Mouse (Mus musculus) fibroblast of lung, adult 2 months (primary cell): Measurements from ENCODE around the gene Trat1.

Experiments used
- DNase-seq: peaks from one replicate; pipeline ENCODE4 v3.0.0-alpha.2; 2011; ENCODE audit warnings: low read depth

The Trat1 gene

GRCm38 (mm10) chr16:48771971-48772445 is at the start of gene Trat1:
TSS of gene Trat1 (minus strand) at chr16:48772021.
- no peak for DNase-seq

DNA sequence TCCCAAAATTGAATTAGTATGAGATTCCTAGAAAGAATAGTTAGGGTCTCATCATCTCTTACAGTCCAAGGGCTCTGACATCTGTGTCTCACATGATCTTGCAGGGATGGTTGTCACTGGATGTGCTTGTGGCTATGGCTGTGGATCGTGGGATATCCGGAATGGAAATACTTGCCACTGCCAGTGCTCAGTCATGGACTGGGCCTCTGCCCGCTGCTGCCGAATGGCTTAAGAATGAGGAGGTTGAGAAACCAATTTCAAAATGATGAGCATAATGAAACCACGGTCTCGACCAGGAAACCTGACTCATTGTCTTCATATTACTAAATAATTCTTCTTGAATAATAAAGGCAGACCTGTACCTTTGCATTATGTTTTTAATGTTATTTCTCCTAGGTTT is 46.7 kb upstream of the Trat1 start:
- DNase-seq: peak; percentile 25

DNA sequence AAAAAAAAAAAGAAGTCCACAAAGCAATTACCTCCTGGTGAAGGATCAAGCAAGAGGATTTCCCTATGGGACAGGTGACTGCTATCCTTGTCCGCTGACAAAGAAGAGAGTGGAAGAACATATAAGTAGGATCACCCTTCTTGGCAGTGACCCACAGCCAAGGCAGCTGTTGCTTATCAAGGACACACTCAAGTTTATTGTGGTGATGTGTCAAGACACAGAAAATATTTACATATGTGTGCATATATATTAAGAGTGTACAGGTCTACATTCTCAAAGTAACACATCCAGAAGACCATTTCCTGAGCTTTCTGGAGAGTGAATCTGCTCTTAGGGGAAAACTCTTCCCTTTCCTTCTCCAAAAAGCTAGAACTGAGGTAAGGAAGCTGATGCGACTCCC is 44.9 kb upstream of the Trat1 start, which contains the start of gene Retnlb:
Retnlb (plus strand) TSS at position 162 of the 400 bp plus-strand sequence.
- no peak for DNase-seq

- DNase-seq: no peak
Measured at GRCm38 (mm10) chr16:48811881-48812436, 40.1 kb upstream of the Trat1 start.

GRCm38 (mm10) chr16:48809374-48809773 is 37.6 kb upstream of the Trat1 start:
- no peak for DNase-seq

- DNase-seq: no peak
Measured at GRCm38 (mm10) chr16:48806521-48806920, 34.7 kb upstream of the Trat1 start.

DNA sequence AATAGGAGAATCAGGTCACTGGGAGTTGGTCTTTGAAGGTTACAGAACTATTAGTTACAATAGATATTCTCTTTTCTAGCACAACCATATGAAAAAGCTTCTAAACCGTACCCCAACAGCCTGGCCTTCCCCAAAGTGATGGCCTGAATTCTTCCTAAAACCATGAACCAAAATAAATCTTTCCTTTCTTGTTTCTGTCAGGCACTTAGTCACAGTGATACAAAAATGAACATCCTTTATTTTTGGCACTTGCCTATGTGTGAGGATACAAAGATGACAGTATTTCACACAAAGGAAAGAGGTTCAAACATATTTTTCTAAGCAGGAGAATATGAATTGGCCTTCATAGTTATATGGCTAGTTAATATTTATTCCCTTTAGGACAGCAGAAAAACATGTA is 33.6 kb upstream of the Trat1 start:
- no peak for DNase-seq

- DNase-seq: no peak
Measured at GRCm38 (mm10) chr16:48800906-48801305, 29.1 kb upstream of the Trat1 start.

DNA sequence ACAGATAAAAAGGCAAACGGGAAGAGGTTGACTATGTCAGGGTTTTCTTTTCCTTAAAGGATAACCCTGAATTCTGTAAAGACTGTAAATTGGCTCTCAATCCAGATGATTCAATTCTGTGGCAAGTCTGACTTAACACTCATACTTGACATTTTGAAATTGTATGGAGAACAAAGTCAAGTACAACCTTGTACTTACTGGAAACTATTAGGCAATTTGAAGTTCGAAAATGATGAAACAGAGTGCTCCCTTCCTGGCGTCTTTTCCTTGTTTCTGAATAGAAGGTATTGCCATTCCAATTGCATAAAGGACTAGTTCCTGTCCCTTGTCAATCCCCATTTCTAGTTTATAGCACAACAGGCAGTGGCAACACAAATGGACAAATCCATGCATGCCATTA is 27.6 kb upstream of the Trat1 start:
- peak; percentile 26 for DNase-seq

- DNase-seq: no peak
Measured at GRCm38 (mm10) chr16:48798285-48798684, 26.5 kb upstream of the Trat1 start.

DNA sequence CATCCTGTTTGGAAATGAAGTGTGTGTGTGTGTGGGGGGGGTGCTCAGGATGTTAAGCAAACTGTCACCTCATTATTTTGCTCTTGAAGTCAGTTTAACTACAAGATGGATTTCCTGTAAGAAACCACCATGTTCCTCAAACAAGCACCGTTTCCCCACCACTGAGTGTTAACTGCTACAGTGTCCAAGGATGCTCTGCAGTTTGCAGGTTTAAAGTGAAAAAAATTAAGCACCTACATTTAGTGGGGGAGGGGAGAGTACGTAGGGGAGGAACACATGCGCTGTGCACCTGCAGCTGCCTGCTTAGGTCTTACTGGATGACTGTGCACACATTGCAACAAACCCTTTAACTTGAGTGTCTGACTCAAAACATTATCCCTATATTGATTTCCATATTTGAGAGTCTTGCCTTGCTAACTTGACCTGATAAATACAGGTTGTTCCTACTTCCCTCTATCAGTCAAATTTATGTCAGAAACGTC is 16.9 kb upstream of the Trat1 start:
- DNase-seq: no peak

- DNase-seq: no peak
Measured at GRCm38 (mm10) chr16:48786258-48786657, 14.4 kb upstream of the Trat1 start.

DNA sequence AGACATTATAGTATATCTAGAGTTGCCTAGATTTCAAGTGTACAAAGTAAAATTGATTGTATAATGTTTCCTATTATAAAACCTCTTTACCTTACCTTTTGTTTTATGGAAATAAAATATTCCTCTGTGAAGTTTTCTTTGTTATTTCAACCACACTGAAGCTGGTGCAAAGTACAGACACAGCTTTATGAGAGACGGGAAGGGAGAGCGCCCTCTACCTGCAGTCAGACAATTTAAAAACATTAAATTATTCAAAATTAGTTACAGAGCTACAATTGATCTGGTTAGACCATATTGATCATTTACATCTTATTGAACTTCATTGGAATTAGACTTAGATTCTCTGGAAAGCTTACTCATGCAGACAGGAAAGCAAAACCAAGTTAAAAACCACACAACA is 5.4 kb upstream of the Trat1 start:
- no peak for DNase-seq

DNA sequence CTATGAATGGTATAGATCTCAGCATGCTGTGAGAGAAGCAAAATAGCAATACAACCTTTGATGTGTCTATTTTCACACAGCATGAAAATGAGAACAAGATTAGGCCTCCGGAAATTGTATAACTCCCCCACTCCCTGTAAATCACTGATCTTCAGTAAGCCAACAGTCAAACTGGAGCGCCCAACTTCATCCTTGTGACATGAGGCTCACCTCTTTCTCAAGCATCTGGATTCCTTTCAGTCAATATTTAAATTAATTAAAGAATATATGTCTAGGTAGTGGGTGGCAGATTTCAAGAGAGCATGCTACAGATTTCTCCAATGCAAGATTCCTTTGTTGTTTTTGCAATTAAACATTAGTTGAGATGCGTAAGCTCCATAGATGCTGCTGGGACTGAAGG is 2.6 kb downstream of the Trat1 start:
- no peak for DNase-seq

DNA sequence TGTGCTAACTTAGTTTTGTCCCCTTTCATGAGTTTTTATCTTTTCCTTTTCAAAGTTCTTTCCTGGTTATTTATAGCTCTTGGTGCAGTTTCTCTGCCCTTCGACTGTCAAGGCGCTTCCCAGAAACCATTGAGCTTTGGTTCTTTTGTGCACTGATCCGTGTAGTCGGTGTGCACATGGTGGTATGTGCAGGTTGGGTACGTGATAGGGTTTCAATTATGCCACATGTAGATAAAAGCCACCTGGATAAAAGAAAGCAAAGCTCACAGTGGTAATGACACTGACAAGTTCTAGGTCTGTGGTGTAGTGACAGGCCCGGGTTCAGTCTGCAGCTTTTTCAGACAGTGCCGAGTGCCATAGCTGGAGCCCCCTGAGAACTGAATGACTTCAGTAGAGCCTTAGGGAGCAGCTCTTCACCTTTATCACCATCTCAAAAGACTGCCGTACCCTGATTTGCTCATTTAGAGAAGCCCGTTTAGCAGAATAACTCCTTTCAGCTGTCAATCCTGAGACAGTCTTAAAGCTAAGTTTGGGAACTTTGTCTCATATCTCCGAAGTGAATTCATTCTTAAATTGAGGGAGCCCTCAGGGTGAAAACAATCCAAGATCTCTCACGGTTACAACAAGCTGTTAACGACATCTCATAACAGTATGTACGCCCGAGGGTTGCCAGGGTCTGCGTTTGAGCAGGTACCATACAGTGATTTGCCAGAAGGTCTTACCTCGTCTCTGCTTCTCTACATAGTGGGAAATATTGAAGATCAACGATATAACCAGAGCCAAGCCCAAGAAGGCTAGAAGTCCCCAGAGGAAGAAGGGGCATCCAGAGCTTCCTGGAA is 11.0 kb downstream of the Trat1 start:
- no peak for DNase-seq

DNA sequence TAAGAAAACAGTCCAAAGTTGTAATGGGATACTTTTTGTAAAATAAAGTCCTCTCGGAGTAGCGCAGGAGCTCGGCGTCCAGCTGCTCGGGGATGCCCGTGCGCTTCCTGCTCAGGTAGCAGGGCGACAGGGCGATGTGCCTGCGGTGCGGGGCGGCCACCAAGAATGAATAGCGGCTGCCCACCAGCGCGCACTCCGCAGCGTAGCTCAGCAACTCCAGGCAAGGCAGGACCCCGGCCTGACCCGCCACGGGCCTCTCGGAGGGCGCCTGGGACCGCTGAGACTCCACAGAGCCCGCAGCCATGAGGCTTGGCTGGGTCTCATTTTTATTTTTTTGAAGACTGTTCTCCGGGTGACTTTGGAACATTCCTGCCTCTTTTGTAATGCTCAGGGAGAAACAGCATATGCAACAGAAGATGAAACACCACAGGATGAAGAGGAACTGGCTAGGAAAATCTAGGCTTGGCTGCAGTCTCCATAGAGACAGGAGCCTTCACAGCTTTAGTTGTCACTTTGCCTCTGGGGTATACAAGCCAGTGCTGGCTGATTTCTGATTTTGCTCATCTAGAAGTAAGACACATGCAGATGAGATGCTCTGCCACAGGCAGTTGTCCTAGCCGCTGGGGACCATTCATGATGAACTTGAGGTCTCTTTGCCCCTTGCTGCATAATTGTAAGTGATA is 21.5 kb downstream of the Trat1 start:
- no peak for DNase-seq

GRCm38 (mm10) chr16:48745418-48745817 is 26.4 kb downstream of the Trat1 start:
- no peak for DNase-seq

DNA sequence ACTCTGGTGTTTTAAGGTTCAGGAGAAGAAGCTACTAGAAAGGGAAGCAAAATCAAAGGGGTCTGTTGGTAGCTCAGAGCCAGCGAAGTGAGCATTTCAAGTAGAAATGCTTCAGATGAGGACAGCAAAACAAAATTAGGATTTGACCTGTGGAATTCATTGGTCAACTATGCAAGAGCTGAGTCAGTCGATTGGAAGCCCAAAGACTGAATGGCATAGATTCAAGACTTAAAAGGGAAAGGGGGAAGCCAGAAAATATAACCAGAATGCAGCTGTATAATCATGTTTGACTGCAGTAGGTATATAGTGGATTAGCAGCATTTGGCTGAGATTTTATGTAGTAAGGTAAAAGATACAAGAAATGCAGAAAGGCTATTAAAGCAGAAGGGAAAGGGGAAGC is 26.8 kb downstream of the Trat1 start:
- peak; percentile 11 for DNase-seq

GRCm38 (mm10) chr16:48741549-48741948 is 30.3 kb downstream of the Trat1 start:
- no peak for DNase-seq

GRCm38 (mm10) chr16:48739974-48740373 is 31.8 kb downstream of the Trat1 start:
- DNase-seq: no peak

GRCm38 (mm10) chr16:48738429-48738828 is 33.4 kb downstream of the Trat1 start:
- DNase-seq: no peak

DNA sequence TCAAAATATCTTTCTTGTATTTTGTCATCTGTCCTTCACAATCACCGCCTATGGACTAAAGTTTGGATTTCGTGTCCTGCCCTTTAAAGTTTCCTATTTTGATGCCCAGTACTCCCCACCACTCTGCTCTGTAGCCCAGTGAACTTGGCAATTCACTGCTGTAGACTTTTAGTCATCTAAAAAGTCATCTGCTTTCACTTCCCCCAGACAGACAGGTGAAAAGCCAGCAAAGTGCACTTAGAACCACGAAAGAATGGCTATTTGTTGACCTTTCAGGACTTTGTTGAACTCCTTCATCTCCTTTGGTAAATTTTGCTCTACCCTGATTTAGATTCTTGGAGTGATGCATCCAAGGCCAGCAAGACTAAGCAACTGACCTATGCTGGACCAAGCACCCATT is 34.9 kb downstream of the Trat1 start:
- no peak for DNase-seq

GRCm38 (mm10) chr16:48720259-48720658 is 51.6 kb downstream of the Trat1 start:
- no peak for DNase-seq
